Mouse (Mus musculus) thymus, postnatal 0 days (tissue): ENCODE results near the gene Bloc1s3. TPM values are rescaled to one million over a fixed set of nuclear protein-coding genes. Genes with fewer than 3 reads are reported as not detected.

Experiments
- DNase-seq: peaks from one replicate; pipeline ENCODE4 v3.0.0-alpha.2; 2015; ENCODE audit warnings: low spot score
- polyA plus RNA-seq: library from polyadenylated mRNA; unstranded; fragments of >200 nt; fragmentation: Nextera tagmentation; extraction: Ambion mirVana; gene quantifications from 2 replicates; pipeline ENCODE4 v1.2.1, GENCODE M21; 2015

The Bloc1s3 gene
- polyA plus RNA-seq, 1 experiment from 2014 or later: 4.0 TPM

- DNase-seq: no peak
Observed at GRCm38 (mm10) chr7:19477624-19478384, 30.4 kb downstream of the Bloc1s3 start.

GRCm38 (mm10) chr7:19477084-19477483, 31.1 kb downstream of the Bloc1s3 start:
- no peak for DNase-seq

- DNase-seq: peak; percentile 63
Observed at GRCm38 (mm10) chr7:19473875-19474443, 34.2 kb downstream of the Bloc1s3 start.

GRCm38 (mm10) chr7:19472403-19472802, 35.8 kb downstream of the Bloc1s3 start:
- DNase-seq: no peak

GRCm38 (mm10) chr7:19470308-19470707, 37.9 kb downstream of the Bloc1s3 start:
- no peak for DNase-seq

- DNase-seq: no peak
Observed at GRCm38 (mm10) chr7:19469404-19469803, 38.8 kb downstream of the Bloc1s3 start.

- no peak for DNase-seq
Observed at GRCm38 (mm10) chr7:19468279-19468678, 39.9 kb downstream of the Bloc1s3 start.

- no peak for DNase-seq
Observed at GRCm38 (mm10) chr7:19467638-19468037, 40.5 kb downstream of the Bloc1s3 start.

GRCm38 (mm10) chr7:19466602-19467145, 41.5 kb downstream of the Bloc1s3 start:
- no peak for DNase-seq

GRCm38 (mm10) chr7:19464367-19465307, 43.5 kb downstream of the Bloc1s3 start:
- no peak for DNase-seq

GRCm38 (mm10) chr7:19462884-19463381, 45.2 kb downstream of the Bloc1s3 start, which contains the start of gene Exoc3l2:
TSS of gene Exoc3l2 (plus strand) at chr7:19463331.
- DNase-seq: no peak

GRCm38 (mm10) chr7:19462443-19462842, 45.7 kb downstream of the Bloc1s3 start:
- DNase-seq: no peak

GRCm38 (mm10) chr7:19461488-19461887, 46.7 kb downstream of the Bloc1s3 start:
- DNase-seq: peak; percentile 68

- DNase-seq: no peak
Observed at GRCm38 (mm10) chr7:19460500-19460899, 47.7 kb downstream of the Bloc1s3 start.

- DNase-seq: no peak
Observed at GRCm38 (mm10) chr7:19459144-19459870, 48.9 kb downstream of the Bloc1s3 start.

GRCm38 (mm10) chr7:19458591-19459111, 49.5 kb downstream of the Bloc1s3 start, which contains the start of gene Mark4:
TSS of gene Mark4 (minus strand) at chr7:19458821.
- DNase-seq: peak; percentile 88

GRCm38 (mm10) chr7:19458072-19458486, 50.1 kb downstream of the Bloc1s3 start:
- peak; percentile 73 for DNase-seq

- DNase-seq: no peak
Observed at GRCm38 (mm10) chr7:19457414-19458071, 50.6 kb downstream of the Bloc1s3 start.

- DNase-seq: no peak
Observed at GRCm38 (mm10) chr7:19456628-19457027, 51.5 kb downstream of the Bloc1s3 start.
